Mouse (Mus musculus) CH12.LX (cell line): ENCODE results near the gene Klf9. TPM values are rescaled to one million over a fixed set of nuclear protein-coding genes. Genes with fewer than 3 reads are reported as not detected.

ENCODE experiments used
- DNase-seq: peaks from one replicate; pipeline ENCODE4 v3.0.0-alpha.2; 2013; ENCODE audit errors: extremely low read depth
- H3K27ac ChIP-seq: 2 replicates; pipeline ENCODE4 v1.5.1; 2012; ENCODE audit warnings: low read depth, mild to moderate bottlenecking, control low read depth, moderate library complexity; ENCODE audit not compliant: insufficient read depth
- H3K27me3 ChIP-seq: replicated peaks from 2 replicates; pipeline ENCODE3; 2012; ENCODE audit warnings: inconsistent platforms
- H3K36me3 ChIP-seq, 2 experiments: replicated peaks in 1 of 2; 2 replicates each; pipeline versions ENCODE3 to v1.6.1; 2012; ENCODE audit warnings: inconsistent platforms in 1 of 2, low read length in 1 of 2, mild to moderate bottlenecking in 1 of 2, mixed read lengths in 1 of 2, moderate library complexity in 1 of 2; ENCODE audit not compliant: control insufficient read depth in 1 of 2, insufficient read depth in 1 of 2
- H3K4me1 ChIP-seq, 2 experiments: 2 replicates each; pipeline ENCODE4 v1.6.1; 2012; ENCODE audit warnings: inconsistent platforms in 1 of 2, moderate library complexity in 1 of 2; ENCODE audit not compliant: insufficient read depth in 2 of 2, control insufficient read depth in 1 of 2
- H3K4me2 ChIP-seq: 2 replicates; pipeline ENCODE4 v1.6.1; 2012; ENCODE audit warnings: low read depth, mild to moderate bottlenecking, control low read depth; ENCODE audit not compliant: poor library complexity, insufficient read depth, severe bottlenecking
- H3K4me3 ChIP-seq, 3 experiments: fragments of 150-350 bp in 1 of 3; sonication (generic) in 1 of 3; replicated peaks in 1 of 3; 2 replicates each; pipeline versions ENCODE3 to v1.5.1; 2011 to 2012; ENCODE audit warnings: low read depth in 2 of 3, low read length in 2 of 3, mild to moderate bottlenecking in 2 of 3, moderate library complexity in 2 of 3, control low read depth in 1 of 3, improper control_type of control experiment in 1 of 3, inconsistent platforms in 1 of 3, mixed read lengths in 1 of 3; ENCODE audit not compliant: poor library complexity in 1 of 3
- H3K79me2 ChIP-seq: replicated peaks from 2 replicates; pipeline ENCODE4 v1.6.1; 2012; ENCODE audit warnings: mild to moderate bottlenecking, moderate library complexity; ENCODE audit not compliant: control insufficient read depth, poor library complexity, insufficient read depth, severe bottlenecking; ENCODE audit errors: extremely low read depth
- H3K9ac ChIP-seq: 2 replicates; pipeline ENCODE4 v1.6.1; 2012; ENCODE audit warnings: low read depth, mild to moderate bottlenecking, control low read depth, moderate library complexity; ENCODE audit not compliant: insufficient read depth
- H3K9me3 ChIP-seq: replicated peaks from 2 replicates; pipeline ENCODE3; 2012; ENCODE audit warnings: low read length, inconsistent platforms, mixed read lengths
- BHLHE40 ChIP-seq: IDR thresholded peaks from 2 replicates; pipeline ENCODE4 v1.6.1; 2011; ENCODE audit warnings: mild to moderate bottlenecking, low read depth, low read length, improper control_type of control experiment
- CHD1 ChIP-seq: IDR thresholded peaks from 2 replicates; pipeline ENCODE4 v1.6.1; 2012; ENCODE audit warnings: low read depth, low read length, improper control_type of control experiment, inconsistent platforms
- CHD2 ChIP-seq: IDR thresholded peaks from 2 replicates; pipeline ENCODE4 v1.6.1; 2011; ENCODE audit warnings: low read length, improper control_type of control experiment
- CTCF ChIP-seq, 2 experiments: IDR thresholded peaks in 1 of 2; conservative IDR thresholded peaks in 1 of 2; 2 replicates each; pipeline ENCODE4 v1.5.1; 2011 to 2012; ENCODE audit warnings: low read depth in 2 of 2, low read length in 2 of 2, improper control_type of control experiment in 1 of 2, inconsistent platforms in 1 of 2, mild to moderate bottlenecking in 1 of 2, moderate library complexity in 1 of 2
- E2F4 ChIP-seq: IDR thresholded peaks from 2 replicates; pipeline ENCODE4 v1.6.1; 2011; ENCODE audit warnings: low read depth, low read length, improper control_type of control experiment; ENCODE audit not compliant: insufficient replicate concordance
- ELF1 ChIP-seq: IDR thresholded peaks from 2 replicates; pipeline ENCODE4 v1.6.1; 2014; ENCODE audit warnings: low read depth, mild to moderate bottlenecking, inconsistent platforms, low read length, improper control_type of control experiment
- EP300 ChIP-seq: IDR thresholded peaks from 2 replicates; pipeline ENCODE4 v1.6.1; 2011; ENCODE audit warnings: low read length, improper control_type of control experiment
- HCFC1 ChIP-seq: IDR thresholded peaks from 2 replicates; pipeline ENCODE4 v1.6.1; 2012; ENCODE audit warnings: low read depth, mild to moderate bottlenecking, inconsistent platforms, low read length, improper control_type of control experiment
- IRF4 ChIP-seq: IDR thresholded peaks from 2 replicates; pipeline ENCODE4 v1.6.1; 2014; ENCODE audit warnings: low read depth, mild to moderate bottlenecking, inconsistent platforms, low read length, improper control_type of control experiment
- KAT2A ChIP-seq: IDR thresholded peaks from 2 replicates; pipeline ENCODE4 v1.6.1; 2012; ENCODE audit warnings: low read length, improper control_type of control experiment, inconsistent platforms; ENCODE audit not compliant: insufficient replicate concordance
- MAZ ChIP-seq: IDR thresholded peaks from 2 replicates; pipeline ENCODE4 v1.6.1; 2012; ENCODE audit warnings: low read depth, mild to moderate bottlenecking, inconsistent platforms, low read length, improper control_type of control experiment, moderate library complexity
- MEF2A ChIP-seq: IDR thresholded peaks from 2 replicates; pipeline ENCODE4 v1.6.1; 2014; ENCODE audit warnings: low read depth, mild to moderate bottlenecking, inconsistent platforms, low read length, improper control_type of control experiment, borderline replicate concordance
- MXI1 ChIP-seq: IDR thresholded peaks from 2 replicates; pipeline ENCODE4 v1.6.1; 2011; ENCODE audit warnings: mild to moderate bottlenecking, low read depth, low read length, improper control_type of control experiment
- NRF1 ChIP-seq: IDR thresholded peaks from 2 replicates; pipeline ENCODE4 v1.6.1; 2014; ENCODE audit warnings: low read depth, mild to moderate bottlenecking, inconsistent platforms, low read length, improper control_type of control experiment, moderate library complexity
- POLR2A ChIP-seq: IDR thresholded peaks from 2 replicates; pipeline ENCODE4 v1.6.1; 2011; ENCODE audit warnings: low read depth, mild to moderate bottlenecking, improper control_type of control experiment, low read length
- RAD21 ChIP-seq: IDR thresholded peaks from 2 replicates; pipeline ENCODE4 v1.6.1; 2011; ENCODE audit warnings: low read depth, mild to moderate bottlenecking, low read length, improper control_type of control experiment, moderate library complexity
- SIN3A ChIP-seq: IDR thresholded peaks from 2 replicates; pipeline ENCODE4 v1.6.1; 2012; ENCODE audit warnings: low read length, improper control_type of control experiment, inconsistent platforms
- SMC3 ChIP-seq: IDR thresholded peaks from 2 replicates; pipeline ENCODE4 v1.6.1; 2011; ENCODE audit warnings: low read depth, low read length, improper control_type of control experiment
- TBP ChIP-seq: conservative IDR thresholded peaks from 2 replicates; pipeline ENCODE4 v1.6.1; 2011; ENCODE audit warnings: low read depth, low read length, improper control_type of control experiment
- TCF12 ChIP-seq: IDR thresholded peaks from 2 replicates; pipeline ENCODE4 v1.6.1; 2014; ENCODE audit warnings: low read depth, mild to moderate bottlenecking, inconsistent platforms, low read length, improper control_type of control experiment
- USF1 ChIP-seq: IDR thresholded peaks from 2 replicates; pipeline ENCODE4 v1.6.1; 2014; ENCODE audit warnings: low read depth, mild to moderate bottlenecking, inconsistent platforms, low read length, improper control_type of control experiment
- ZC3H11A ChIP-seq: IDR thresholded peaks from 2 replicates; pipeline ENCODE4 v1.6.1; 2012; ENCODE audit warnings: low read depth, mild to moderate bottlenecking, inconsistent platforms, low read length, improper control_type of control experiment
- ZMIZ1 ChIP-seq: IDR thresholded peaks from 2 replicates; pipeline ENCODE4 v1.6.1; 2012; ENCODE audit warnings: low read depth, mild to moderate bottlenecking, inconsistent platforms, low read length, improper control_type of control experiment
- dilution Hi-C: fragments of 300-500 bp; cut with MboI; formaldehyde crosslinking; loops from 2 replicates; pipeline ENCODE4 v1.14.3; 2020; ENCODE audit warnings: low sequenced_read_pairs; ENCODE audit not compliant: extremely low pct_unique_long_range_greater_than_20kb, extremely low pct_ligation_motif_present
- in situ Hi-C: fragments of 300-500 bp; cut with MboI; formaldehyde crosslinking; loops from 3 replicates; pipeline ENCODE4 v1.14.3; 2019; ENCODE audit warnings: low sequenced_read_pairs, low pct_ligation_motif_present, low pct_unique_long_range_greater_than_20kb, mixed read lengths
- polyA plus RNA-seq: library from polyadenylated mRNA; unstranded; fragments of >175 nt; gene quantifications from 2 replicates; pipeline ENCODE4 v1.2.1, GENCODE M21; 2012; ENCODE audit warnings: low read depth; ENCODE audit not compliant: insufficient read length
- total RNA-seq, 2 experiments: library from RNA; depleted of rRNA; stranded (reverse); fragments of 300-350 nt in 1 of 2; fragments of >200 nt in 1 of 2; gene quantifications; 2 replicates each; pipeline ENCODE4 v1.2.3; 2012 to 2014

Klf9 gene
- total and polyA plus RNA-seq, 3 experiments: not detected

- no peak overlapping the region for H3K4me3 ChIP-seq
- no peak overlapping the region for H3K9ac ChIP-seq
- H3K4me1 ChIP-seq: no peaks in the 10 kb centered on the region
- no peaks in the 10 kb centered on the region for H3K9me3 ChIP-seq
- no peak for DNase-seq
- in situ Hi-C loops: no loop called here
- H3K36me3 ChIP-seq: no peaks in the 10 kb centered on the region
- no peaks in the 10 kb centered on the region for H3K79me2 ChIP-seq
- dilution Hi-C loops: no loop called here
- H3K4me2 ChIP-seq: no peak overlapping the region
- H3K27ac ChIP-seq: no peak overlapping the region
- H3K27me3 ChIP-seq: no peaks in the 10 kb centered on the region
- no peak for TF ChIP-seq SIN3A
- TF ChIP-seq TBP: no peak
- no peak for TF ChIP-seq EP300
- TF ChIP-seq USF1: no peak
- no peak for TF ChIP-seq NRF1
- no peak for TF ChIP-seq ZMIZ1
- no peak for TF ChIP-seq KAT2A
- no peak for TF ChIP-seq MXI1
- TF ChIP-seq CHD1: no peak
- no peak for TF ChIP-seq RAD21
- no peak for TF ChIP-seq CHD2
- TF ChIP-seq TCF12: no peak
- TF ChIP-seq BHLHE40: no peak
- TF ChIP-seq E2F4: no peak
- TF ChIP-seq POLR2A: no peak
- no peak for TF ChIP-seq CTCF (conservative IDR thresholded peaks at IDR 0.05 in 1 of 2, IDR thresholded peaks at IDR 0.05 in 1 of 2; ENCODE audit: low read depth in 2 of 2, low read length in 2 of 2)
- TF ChIP-seq MEF2A: no peak
- no peak for TF ChIP-seq MAZ
- no peak for TF ChIP-seq ELF1
- no peak for TF ChIP-seq SMC3
These were observed 16.9 kb upstream of the Klf9 start for GRCm38 (mm10) chr19:23124023-23124550.

DNA sequence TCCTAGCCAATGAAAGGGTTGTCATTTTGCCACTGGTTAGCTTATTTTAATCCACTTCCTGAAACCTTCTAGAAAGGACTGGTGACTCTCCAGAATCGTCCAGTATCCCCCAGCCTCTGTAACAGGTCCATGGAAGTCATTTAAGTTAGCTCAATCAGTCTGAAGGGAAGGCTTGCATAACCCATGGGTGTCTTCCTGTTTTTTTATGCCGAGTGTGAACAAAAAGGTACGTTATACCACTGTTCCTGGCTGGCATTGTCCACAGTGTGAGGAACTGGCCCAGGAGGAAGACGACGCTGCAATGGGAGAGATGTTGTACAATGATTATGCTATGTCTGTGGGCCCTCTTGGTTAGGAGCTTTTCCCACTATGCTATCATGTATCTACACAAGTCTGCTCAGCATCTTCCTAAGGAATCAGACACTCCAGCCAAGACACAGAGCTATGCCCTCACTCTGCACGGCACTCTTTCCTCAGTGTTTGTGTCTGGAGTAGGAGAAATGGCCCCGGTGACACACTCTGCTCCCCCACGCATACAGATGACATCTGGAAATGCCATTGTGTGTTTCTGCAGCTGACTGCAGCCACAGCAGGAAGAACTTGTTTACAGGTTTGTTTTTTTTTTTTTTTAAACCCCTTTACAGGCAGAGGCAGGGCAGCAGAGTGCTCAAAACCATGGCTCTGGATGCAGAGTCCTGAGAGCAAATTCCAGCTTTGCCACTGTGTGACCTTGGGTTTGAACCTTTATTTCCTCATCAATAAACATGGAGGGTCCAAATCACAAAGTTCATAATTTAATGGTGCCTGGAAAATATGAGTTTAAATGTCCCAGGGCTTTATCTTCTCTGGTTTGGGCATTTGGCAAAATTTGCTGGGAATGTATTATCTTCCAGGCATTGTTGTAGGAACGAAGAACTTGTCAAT lies 15.5 kb upstream of the Klf9 start:
- dilution Hi-C loops: no loop called here
- Histone ChIP-seq H3K36me3 (no peaks in the 10 kb centered on the region), H3K27me3 (no peaks in the 10 kb centered on the region), H3K9me3 (no peaks in the 10 kb centered on the region), H3K79me2 (no peaks in the 10 kb centered on the region), H3K4me1 (no peaks in the 10 kb centered on the region), H3K27ac (no peak overlapping the region), H3K4me3 (no peak overlapping the region), H3K4me2 (no peak overlapping the region), H3K9ac (no peak overlapping the region)
- in situ Hi-C loops: no loop called here
- no peak for TF ChIP-seq ZMIZ1
- no peak for TF ChIP-seq ZC3H11A
- TF ChIP-seq IRF4: no peak
- no peak for TF ChIP-seq EP300
- TF ChIP-seq HCFC1: no peak
- no peak for DNase-seq
